Mouse (Mus musculus) spleen, adult 2 months (tissue): ENCODE data around the gene Dcaf5. TPM values are rescaled to one million over a fixed set of nuclear protein-coding genes. Genes with fewer than 3 reads are reported as not detected.

Experiments used
- DNase-seq, 2 experiments: peaks; one replicate each; pipeline versions ENCODE4 v3.0.0 to v3.0.0-alpha.2; 2012 to 2021; ENCODE audit warnings: low spot score in 2 of 2, low read depth in 1 of 2
- H3K27ac ChIP-seq: fragments of 200-500 bp; 2 replicates; pipeline ENCODE4 v1.5.1; 2012; ENCODE audit warnings: low read length, inconsistent platforms; ENCODE audit not compliant: insufficient read depth
- H3K27me3 ChIP-seq: fragments of 200-500 bp; 2 replicates; pipeline ENCODE4 v1.6.1; 2012; ENCODE audit warnings: mild to moderate bottlenecking, moderate library complexity, low read length, inconsistent platforms; ENCODE audit not compliant: control insufficient read depth, insufficient read depth
- H3K36me3 ChIP-seq: fragments of 200-500 bp; 2 replicates; pipeline ENCODE4 v1.6.1; 2012; ENCODE audit warnings: mild to moderate bottlenecking, low read length, inconsistent platforms; ENCODE audit not compliant: control insufficient read depth, insufficient read depth
- H3K4me1 ChIP-seq: fragments of 200-500 bp; 2 replicates; pipeline ENCODE4 v1.6.1; 2011; ENCODE audit warnings: inconsistent platforms; ENCODE audit not compliant: control insufficient read depth, insufficient read depth, insufficient read length
- H3K4me3 ChIP-seq: fragments of 200-500 bp; 2 replicates; pipeline ENCODE4 v1.5.1; 2011; ENCODE audit warnings: mild to moderate bottlenecking, inconsistent platforms; ENCODE audit not compliant: insufficient read depth, insufficient read length; ENCODE audit errors: extremely low read depth
- CTCF ChIP-seq: fragments of 200-500 bp; IDR thresholded peaks from 2 replicates; pipeline ENCODE4 v1.5.1; 2011; ENCODE audit warnings: mild to moderate bottlenecking, inconsistent platforms; ENCODE audit not compliant: insufficient read depth, insufficient read length, insufficient replicate concordance; ENCODE audit errors: extremely low read depth
- POLR2A ChIP-seq: fragments of 200-500 bp; IDR thresholded peaks from 2 replicates; pipeline ENCODE4 v1.6.1; 2011; ENCODE audit warnings: low read depth, low read length, inconsistent platforms
- WGBS: fragments of 180-500 bp; shearing (Covaris S2); methylation state at CpG from one replicate; pipeline ENCODE4 v1.1.7; 2018; 5-methylcytosine and 5-hydroxymethylcytosine counted together
- polyA plus RNA-seq: library from polyadenylated mRNA; depleted of rRNA; stranded (reverse); fragments of >200 nt; gene quantifications from 2 replicates; pipeline ENCODE4 v1.2.3, GENCODE M21; 2012

The Dcaf5 gene
- polyA plus RNA-seq, 1 experiment, result 14.6 TPM

GRCm38 (mm10) chr12:80361655-80362054, 74.7 kb downstream of the Dcaf5 start:
- TF ChIP-seq CTCF (no peak), POLR2A (no peak)
- no peaks in the 10 kb centered on the region; the same call in 1 of the 2 replicates for H3K4me1 ChIP-seq
- no peak overlapping the region for H3K27ac ChIP-seq
- no peak for DNase-seq
- no peak overlapping the region for H3K4me3 ChIP-seq
- 40% methylated on average over 1 of the region's 1 CpGs for WGBS
- H3K27me3 ChIP-seq, result no peaks in the 10 kb centered on the region
- peaks cover 12% of the 10 kb centered on the region for H3K36me3 ChIP-seq

DNA sequence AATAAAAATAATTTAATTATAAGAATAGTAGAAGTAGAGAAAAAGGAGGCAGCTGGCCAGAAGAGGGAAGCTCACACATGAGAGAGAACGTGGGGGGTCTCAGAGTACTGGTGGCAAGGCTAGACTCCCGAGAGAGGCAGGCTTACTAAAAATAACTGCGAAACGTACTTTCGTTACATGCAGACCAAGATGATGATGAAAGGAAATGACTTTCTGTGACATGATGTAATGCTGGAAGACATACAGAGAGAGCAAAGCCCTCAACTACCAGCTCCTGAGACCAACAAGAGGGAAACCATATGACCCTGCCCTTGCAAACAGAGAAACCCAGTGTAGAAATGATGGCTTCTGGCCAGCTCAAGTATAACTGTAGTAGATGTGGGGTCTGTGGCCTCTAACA, 76.1 kb downstream of the Dcaf5 start:
- DNase-seq, result no peak
- Histone ChIP-seq H3K27me3 (no peaks in the 10 kb centered on the region), H3K4me1 (no peaks in the 10 kb centered on the region; the same call in 1 of the 2 replicates), H3K36me3 (peaks cover 15% of the 10 kb centered on the region), H3K4me3 (no peak overlapping the region), H3K27ac (no peak overlapping the region)
- WGBS, result 20% methylated on average over 5 of the region's 5 CpGs
- TF ChIP-seq POLR2A (no peak), CTCF (no peak)

- TF ChIP-seq CTCF (no peak), POLR2A (no peak)
- WGBS, result 87% methylated on average over 6 of the region's 6 CpGs
- no peaks in the 10 kb centered on the region for H3K4me1 ChIP-seq
- peaks cover 15% of the 10 kb centered on the region for H3K36me3 ChIP-seq
- H3K4me3 ChIP-seq, result no peak overlapping the region
- no peaks in the 10 kb centered on the region for H3K27me3 ChIP-seq
- H3K27ac ChIP-seq, result no peak overlapping the region
- DNase-seq, result no peak
These were observed 91.6 kb downstream of the Dcaf5 start for GRCm38 (mm10) chr12:80344777-80345231.

GRCm38 (mm10) chr12:80340936-80341335, 95.5 kb downstream of the Dcaf5 start:
- no peak for TF ChIP-seq POLR2A
- TF ChIP-seq CTCF, result no peak
- Histone ChIP-seq H3K4me1 (no peaks in the 10 kb centered on the region), H3K4me3 (no peak overlapping the region), H3K27me3 (no peaks in the 10 kb centered on the region), H3K27ac (no peak overlapping the region), H3K36me3 (peaks cover 22% of the 10 kb centered on the region)
- whole genome bisulfite sequencing, result 90% methylated on average over 2 of the region's 2 CpGs
- no peak for DNase-seq

- no peak overlapping the region for H3K4me3 ChIP-seq
- TF ChIP-seq CTCF (no peak), POLR2A (no peak)
- H3K36me3 ChIP-seq, result peaks cover 11% of the 10 kb centered on the region
- H3K4me1 ChIP-seq, result peaks cover 9% of the 10 kb centered on the region; the same call in 1 of the 2 replicates
- H3K27ac ChIP-seq, result no peak overlapping the region
- H3K27me3 ChIP-seq, result no peaks in the 10 kb centered on the region
- DNase-seq, result no peak
- 77% methylated on average over 4 of the region's 4 CpGs for WGBS
These were observed 102.2 kb downstream of the Dcaf5 start for GRCm38 (mm10) chr12:80334162-80334561.

DNA sequence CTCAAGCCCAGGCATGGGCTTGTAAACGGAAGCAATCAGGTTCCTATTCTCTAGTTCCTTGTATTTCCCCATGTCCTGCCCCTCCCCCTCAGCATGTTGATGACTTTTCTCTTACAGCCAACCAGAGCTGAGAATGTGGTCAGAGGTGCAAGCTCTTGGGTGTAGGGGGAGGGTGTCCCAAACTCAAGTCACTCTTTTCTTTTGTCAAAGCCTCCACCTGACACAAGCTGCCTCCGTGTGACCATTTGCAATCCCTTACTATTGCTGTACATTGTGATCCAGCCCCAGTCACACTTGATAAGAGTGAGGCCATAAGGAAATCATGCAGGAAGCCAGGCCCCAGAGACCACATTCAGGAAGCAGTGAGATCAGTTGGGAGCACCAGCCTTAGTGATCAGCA, 104.8 kb downstream of the Dcaf5 start:
- peaks cover 10% of the 10 kb centered on the region; the same call in 1 of the 2 replicates for H3K4me1 ChIP-seq
- peak; percentile 21 to 29 for DNase-seq
- no peak overlapping the region for H3K4me3 ChIP-seq
- H3K27me3 ChIP-seq, result no peaks in the 10 kb centered on the region
- 21% methylated on average over 2 of the region's 2 CpGs for WGBS
- TF ChIP-seq POLR2A, result no peak
- H3K36me3 ChIP-seq, result no peaks in the 10 kb centered on the region
- peak overlapping the region; percentile 58; the same call in 1 of the 2 replicates for H3K27ac ChIP-seq

GRCm38 (mm10) chr12:80330819-80331218, 105.6 kb downstream of the Dcaf5 start:
- H3K27me3 ChIP-seq, result no peaks in the 10 kb centered on the region
- no peak for TF ChIP-seq POLR2A
- no peak for TF ChIP-seq CTCF
- H3K4me1 ChIP-seq, result peaks cover 16% of the 10 kb centered on the region; the same call in 1 of the 2 replicates
- H3K36me3 ChIP-seq, result no peaks in the 10 kb centered on the region
- no peak for DNase-seq
- 94% methylated on average over 8 of the region's 8 CpGs for WGBS
- H3K27ac ChIP-seq, result no peak overlapping the region
- H3K4me3 ChIP-seq, result no peak overlapping the region
